Mouse (Mus musculus) cortical plate, adult 2 months (tissue): ENCODE measurements around the gene Slc29a2. TPM values are rescaled to one million over a fixed set of nuclear protein-coding genes. Genes with fewer than 3 reads are reported as not detected.
A peak's percentile ranks its signal among the peaks of the same experiment; 100 is the strongest.

Experiments used
- H3K27ac ChIP-seq: fragments of 200-500 bp; 2 replicates; pipeline ENCODE4 v1.5.1; 2012; ENCODE audit warnings: low read length, control low read depth, inconsistent platforms; ENCODE audit not compliant: insufficient read depth
- H3K4me1 ChIP-seq: fragments of 200-500 bp; 2 replicates; pipeline ENCODE4 v1.6.1; 2011; ENCODE audit warnings: low read length; ENCODE audit not compliant: control insufficient read depth, insufficient read depth
- H3K4me3 ChIP-seq: fragments of 200-500 bp; 2 replicates; pipeline ENCODE4 v1.5.1; 2011; ENCODE audit warnings: mild to moderate bottlenecking, low read length, control low read depth; ENCODE audit not compliant: insufficient read depth
- CTCF ChIP-seq: fragments of 200-500 bp; IDR thresholded peaks from 2 replicates; pipeline ENCODE4 v1.5.1; 2011; ENCODE audit warnings: mild to moderate bottlenecking, control low read depth, low read length; ENCODE audit not compliant: insufficient read depth; ENCODE audit errors: extremely low read depth
- POLR2A ChIP-seq: fragments of 200-500 bp; IDR thresholded peaks from 2 replicates; pipeline ENCODE4 v1.6.1; 2011; ENCODE audit warnings: mild to moderate bottlenecking, low read length, control low read depth; ENCODE audit not compliant: insufficient read depth; ENCODE audit errors: extremely low read depth
- polyA plus RNA-seq: library from polyadenylated mRNA; depleted of rRNA; stranded (reverse); fragments of >200 nt; gene quantifications from 2 replicates; pipeline ENCODE4 v1.2.3, GENCODE M21; 2012

Slc29a2 gene
- polyA plus RNA-seq, 1 experiment: 19.8 TPM

DNA sequence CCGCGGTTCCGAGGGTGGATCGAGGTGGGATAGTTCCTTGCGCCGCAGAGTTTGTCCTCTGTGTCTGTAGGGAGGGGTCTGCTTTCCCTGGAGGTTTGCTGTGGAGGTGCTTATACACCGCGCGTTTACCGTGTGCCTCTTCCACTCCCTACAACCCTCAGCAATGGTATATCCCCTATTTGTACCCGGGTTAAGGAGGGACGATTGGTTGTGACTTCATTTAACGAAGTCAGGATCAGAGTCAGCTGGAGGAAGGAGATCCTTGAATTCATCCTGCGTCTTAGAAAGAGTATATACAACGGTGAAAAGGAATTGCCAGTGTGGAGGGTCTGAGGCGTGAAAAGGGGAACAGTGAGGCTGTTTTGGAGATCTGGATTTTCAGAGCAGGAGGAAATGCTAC lies 17.9 kb downstream of the Slc29a2 start:
- Histone ChIP-seq H3K4me3 (peak overlapping the region; percentile 65), H3K4me1 (peaks cover 2% of the 10 kb centered on the region; the same call in 1 of the 2 replicates), H3K27ac (no peak overlapping the region)
- no peak for TF ChIP-seq POLR2A
- TF ChIP-seq CTCF: no peak

- Histone ChIP-seq H3K27ac (peak overlapping the region; percentile 13; the same call in 1 of the 2 replicates), H3K4me1 (peaks cover 13% of the 10 kb centered on the region), H3K4me3 (no peak overlapping the region)
- no peak for TF ChIP-seq CTCF
- TF ChIP-seq POLR2A: no peak
Measured at GRCm38 (mm10) chr19:5045531-5045930, 21.9 kb downstream of the Slc29a2 start.

DNA sequence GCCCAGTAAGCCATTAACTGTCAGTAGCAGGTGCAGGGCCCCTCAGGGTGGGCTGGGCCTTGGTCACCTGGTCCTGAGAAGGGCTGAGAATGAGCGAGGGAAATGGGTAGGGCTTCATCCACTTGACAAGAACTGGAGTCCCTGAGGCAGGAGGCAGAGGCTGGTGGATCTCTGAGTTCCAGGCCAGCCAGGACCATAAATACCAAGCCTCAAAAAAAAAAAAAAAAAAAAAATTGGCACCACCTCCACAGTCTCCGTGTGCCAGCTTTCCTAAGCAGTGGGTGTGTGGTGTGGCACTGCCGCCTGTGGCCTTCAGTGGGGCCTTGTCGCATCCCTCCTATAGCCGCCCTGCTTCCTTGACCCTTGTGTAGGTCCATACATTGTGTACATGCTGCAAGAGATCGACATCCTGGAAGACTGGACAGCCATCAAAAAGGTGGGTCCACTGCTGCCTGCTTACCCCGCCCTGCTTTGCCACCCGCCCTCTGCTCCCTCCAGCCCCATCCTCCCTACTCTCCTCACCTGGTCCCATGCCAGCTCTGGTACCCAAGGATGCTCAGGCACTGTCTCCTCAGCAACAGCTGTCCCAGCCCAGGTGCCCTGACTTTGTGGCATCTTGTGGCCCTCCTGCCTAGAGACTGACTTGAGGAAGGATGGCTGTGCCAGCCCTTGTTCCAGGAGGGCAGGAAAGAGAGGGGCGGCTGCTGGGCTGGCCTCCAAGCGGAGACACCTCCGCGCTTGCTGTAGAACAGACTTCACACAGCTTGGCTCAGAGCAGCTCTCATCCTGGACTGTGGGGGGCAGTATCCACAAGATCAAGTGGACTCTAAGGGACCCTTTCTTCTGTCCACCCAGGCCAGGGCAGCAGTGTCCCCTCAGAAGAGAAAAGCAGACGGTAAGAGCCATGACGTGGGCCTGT lies 24.7 kb downstream of the Slc29a2 start:
- Histone ChIP-seq H3K27ac (peak overlapping the region; percentile 96), H3K4me3 (peak overlapping the region; percentile 36), H3K4me1 (peaks cover 13% of the 10 kb centered on the region)
- TF ChIP-seq POLR2A (peak; percentile 50), CTCF (peak; percentile 33; the same call in 1 of the 2 replicates)

- peak overlapping the region; percentile 94 for H3K27ac ChIP-seq
- peaks cover 13% of the 10 kb centered on the region for H3K4me1 ChIP-seq
- TF ChIP-seq POLR2A (no peak), CTCF (no peak)
- H3K4me3 ChIP-seq: no peak overlapping the region
Measured at GRCm38 (mm10) chr19:5049325-5049724, 25.7 kb downstream of the Slc29a2 start.

GRCm38 (mm10) chr19:5050047-5050905 lies 26.6 kb downstream of the Slc29a2 start, which contains the start of gene Rin1:
Gene Rin1, plus strand, starts transcription at chr19:5050481.
- H3K4me1 ChIP-seq: peaks cover 13% of the 10 kb centered on the region
- peak within 1 kb of the TSS; percentile 94 for H3K27ac ChIP-seq
- peak within 1 kb of the TSS; percentile 58 for H3K4me3 ChIP-seq
- TF ChIP-seq CTCF (peak; percentile 40), POLR2A (peak; percentile 54; the same call in 1 of the 2 replicates)

DNA sequence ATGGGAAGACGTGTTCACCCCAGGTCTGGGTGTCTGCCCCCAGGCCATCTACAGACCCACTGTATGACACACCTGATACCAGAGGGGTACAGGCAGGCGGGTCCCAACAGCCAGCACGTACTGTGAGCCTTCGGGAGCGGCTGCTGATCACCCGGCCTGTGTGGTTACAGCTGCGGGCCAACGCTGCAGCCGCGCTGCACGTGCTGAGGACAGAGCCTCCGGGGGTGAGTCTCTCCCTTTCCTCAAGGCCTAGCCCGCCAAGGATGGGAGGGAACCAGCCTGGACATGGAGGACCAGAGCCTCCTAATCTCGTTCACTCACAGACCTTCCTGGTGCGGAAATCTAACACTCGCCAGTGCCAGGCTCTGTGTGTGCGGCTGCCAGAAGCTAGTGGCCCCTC lies 27.4 kb downstream of the Slc29a2 start:
- H3K4me3 ChIP-seq: peak overlapping the region; percentile 58
- H3K4me1 ChIP-seq: peaks cover 11% of the 10 kb centered on the region
- TF ChIP-seq POLR2A (no peak), CTCF (no peak)
- H3K27ac ChIP-seq: peak overlapping the region; percentile 84

- Histone ChIP-seq H3K4me1 (peaks cover 11% of the 10 kb centered on the region), H3K27ac (peak overlapping the region; percentile 84), H3K4me3 (peak overlapping the region; percentile 58)
- TF ChIP-seq CTCF: no peak
- no peak for TF ChIP-seq POLR2A
Measured at GRCm38 (mm10) chr19:5051515-5051914, 27.9 kb downstream of the Slc29a2 start.

- Histone ChIP-seq H3K4me1 (peaks cover 8% of the 10 kb centered on the region), H3K4me3 (peak overlapping the region; percentile 58), H3K27ac (peak overlapping the region; percentile 79)
- TF ChIP-seq CTCF (no peak), POLR2A (peak; percentile 50; the same call in 1 of the 2 replicates)
Measured at GRCm38 (mm10) chr19:5052166-5052822, 28.6 kb downstream of the Slc29a2 start.

GRCm38 (mm10) chr19:5052853-5053252 lies 29.2 kb downstream of the Slc29a2 start:
- TF ChIP-seq CTCF: no peak
- H3K27ac ChIP-seq: peak overlapping the region; percentile 79
- peak overlapping the region; percentile 58 for H3K4me3 ChIP-seq
- H3K4me1 ChIP-seq: peaks cover 5% of the 10 kb centered on the region; the same call in 1 of the 2 replicates
